9 mouse cellular contexts compared by ENCODE assay signal in the genomic region with DNA sequence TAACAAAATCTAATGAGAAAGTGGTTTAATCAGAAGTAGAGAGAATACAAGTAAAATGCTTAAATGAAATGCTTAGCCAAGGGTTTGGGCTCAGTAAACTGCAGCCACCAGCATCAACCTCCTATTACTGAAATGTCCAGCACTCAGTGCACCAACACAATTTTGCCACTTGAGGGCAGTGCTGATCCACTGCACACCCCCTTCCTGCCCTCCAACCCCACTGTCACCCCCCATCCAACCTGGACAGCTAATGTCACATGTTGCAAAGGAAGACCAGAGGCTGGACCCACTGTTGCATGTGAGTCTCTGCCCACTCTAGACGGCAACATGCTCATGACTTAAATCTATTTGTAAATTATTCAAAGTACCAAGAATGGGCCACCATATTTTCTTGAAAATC.
DNase-seq lines count a peak whose midpoint lies in the region; ATAC-seq and TF ChIP-seq lines count a peak whose summit lies in the region.
"Had no signal": no experiment of that assay in that cellular context is flagged by ENCODE, and none has a peak within 500 bp of the region (broad histone marks: within the 10 kb centered on the region; RNA-seq: fewer than 3 reads in every experiment).

No protein-coding gene starts in this region.

- TF ChIP-seq CTCF in intestine, postnatal 0 days (IDR thresholded peaks at IDR 0.05; ENCODE audit: low read depth): peak; percentile 99

- H3K27ac ChIP-seq in heart, embryonic 10.5 days: no peak overlapping the region
- no peak overlapping the region for H3K27ac ChIP-seq in intestine, postnatal 0 days (ENCODE audit: low read depth, low read length)
- no peak overlapping the region for H3K27ac ChIP-seq in midbrain, embryonic 13.5 days
- H3K27ac ChIP-seq: limb, embryonic 12.5 days had no signal

- no peak overlapping the region for H3K9ac ChIP-seq in intestine, postnatal 0 days (ENCODE audit: low read depth, low read length)
- no peak overlapping the region for H3K9ac ChIP-seq in midbrain, embryonic 13.5 days (replicated peaks)
- H3K9ac ChIP-seq: limb, embryonic 12.5 days had no signal

- H3K36me3 ChIP-seq in heart, embryonic 10.5 days: peaks cover 23% of the 10 kb centered on the region
- 0 out of 2 replicates have a peak, but pooled peaks cover under 1% of the 10 kb centered on the region for H3K36me3 ChIP-seq in intestine, postnatal 0 days (ENCODE audit: control insufficient read depth, insufficient read depth)
- peaks cover 2% of the 10 kb centered on the region; the same call in 1 of the 2 replicates for H3K36me3 ChIP-seq in midbrain, embryonic 13.5 days

- DNase-seq in heart, adult 8-10 months (ENCODE audit: low spot score): peak; percentile 12
- DNase-seq in heart, embryonic 10.5 days (ENCODE audit: low spot score): no peak
- DNase-seq in 416B (ENCODE audit: low read depth): peak; percentile 30
- DNase-seq in T-cell, adult 2 months (ENCODE audit: low spot score): peak; percentile 20
- DNase-seq in embryo, embryonic 11 days: peak; percentile 60
- no peak for DNase-seq in spleen, postnatal 4 days (ENCODE audit: low spot score in 2 of 2)

- H3K4me2 ChIP-seq in intestine, postnatal 0 days (replicated peaks; ENCODE audit: low read depth): no peak overlapping the region
- H3K4me2 ChIP-seq in midbrain, embryonic 13.5 days (replicated peaks): no peak overlapping the region
- H3K4me2 ChIP-seq: limb, embryonic 12.5 days had no signal

- no peaks in the 10 kb centered on the region for H3K4me1 ChIP-seq in heart, embryonic 10.5 days
- no peaks in the 10 kb centered on the region for H3K4me1 ChIP-seq in intestine, postnatal 0 days (replicated peaks; ENCODE audit: control insufficient read depth, insufficient read depth, low read length)
- no peaks in the 10 kb centered on the region for H3K4me1 ChIP-seq in midbrain, embryonic 13.5 days (replicated peaks)
- H3K4me1 ChIP-seq: limb, embryonic 12.5 days had no signal

- no peaks in the 10 kb centered on the region for H3K9me3 ChIP-seq in heart, embryonic 10.5 days
- no peaks in the 10 kb centered on the region for H3K9me3 ChIP-seq in intestine, postnatal 0 days (ENCODE audit: control insufficient read depth)
- no peaks in the 10 kb centered on the region for H3K9me3 ChIP-seq in midbrain, embryonic 13.5 days
- H3K9me3 ChIP-seq: limb, embryonic 12.5 days had no signal

- WGBS in heart, embryonic 10.5 days: 68% methylated on average over 1 of the region's 1 CpGs
- 65% methylated on average over 1 of the region's 1 CpGs for WGBS in intestine, postnatal 0 days
- WGBS in midbrain, embryonic 13.5 days: 54% methylated on average over 1 of the region's 1 CpGs

- H3K4me3 ChIP-seq in heart, embryonic 10.5 days: no peak overlapping the region
- H3K4me3 ChIP-seq in intestine, postnatal 0 days (ENCODE audit: low read depth, low read length): no peak overlapping the region
- H3K4me3 ChIP-seq in midbrain, embryonic 13.5 days (replicated peaks): no peak overlapping the region
- H3K4me3 ChIP-seq: limb, embryonic 12.5 days had no signal

- ATAC-seq in intestine, postnatal 0 days: no peak
- ATAC-seq in midbrain, embryonic 13.5 days: peak; percentile 29; the same call in 1 of the 2 replicates

- no peaks in the 10 kb centered on the region for H3K27me3 ChIP-seq in heart, embryonic 10.5 days (ENCODE audit: insufficient read depth, poor library complexity, severe bottlenecking)
- no peaks in the 10 kb centered on the region for H3K27me3 ChIP-seq in intestine, postnatal 0 days (replicated peaks; ENCODE audit: control insufficient read depth, insufficient read depth, low read length)
- no peaks in the 10 kb centered on the region for H3K27me3 ChIP-seq in midbrain, embryonic 13.5 days
- H3K27me3 ChIP-seq: limb, embryonic 12.5 days had no signal

Comparison
In these comparisons a context has a peak if more than half of its experiments do, and no peak if none do; other contexts are left out.
1. DNase-seq: peak in heart, adult 8-10 months (single experiment), 416B (single experiment), T-cell, adult 2 months (single experiment) and embryo, embryonic 11 days (single experiment); none in heart, embryonic 10.5 days (single experiment) and spleen, postnatal 4 days (0 of 2).